Mouse (Mus musculus): ENCODE results near the gene Fkbp2.

Gene Fkbp2

GRCm38 (mm10) chr19:6940396-6941351 lies 39.6 kb downstream of the Fkbp2 start:
- no peak for DNase-seq (ENCODE audit: low spot score in 2 of 2)

- DNase-seq (ENCODE audit: low spot score in 2 of 2), result no peak
Measured at GRCm38 (mm10) chr19:6939106-6940002, 40.9 kb downstream of the Fkbp2 start.

- DNase-seq (ENCODE audit: low spot score in 2 of 2), result no peak
Measured at GRCm38 (mm10) chr19:6937541-6938465, 42.5 kb downstream of the Fkbp2 start.

GRCm38 (mm10) chr19:6936299-6936698 lies 44.0 kb downstream of the Fkbp2 start:
- DNase-seq (ENCODE audit: low spot score in 2 of 2), result peak in 1 of 2 experiments; percentile 42

GRCm38 (mm10) chr19:6934195-6934977 lies 45.9 kb downstream of the Fkbp2 start, which contains the start of gene Kcnk4:
Gene Kcnk4 (minus strand): TSS chr19:6934515.
- DNase-seq (ENCODE audit: low spot score in 2 of 2), result no peak

- DNase-seq (ENCODE audit: low spot score in 2 of 2), result no peak
Measured at GRCm38 (mm10) chr19:6933436-6934194, 46.7 kb downstream of the Fkbp2 start.

- no peak for DNase-seq (ENCODE audit: low spot score in 2 of 2)
Measured at GRCm38 (mm10) chr19:6933102-6933435, 47.2 kb downstream of the Fkbp2 start.

- no peak for DNase-seq (ENCODE audit: low spot score in 2 of 2)
Measured at GRCm38 (mm10) chr19:6932018-6932417, 48.3 kb downstream of the Fkbp2 start.

GRCm38 (mm10) chr19:6931002-6931401 lies 49.3 kb downstream of the Fkbp2 start:
- DNase-seq (ENCODE audit: low spot score in 2 of 2), result no peak

- no peak for DNase-seq (ENCODE audit: low spot score in 2 of 2)
Measured at GRCm38 (mm10) chr19:6928080-6928479, 52.2 kb downstream of the Fkbp2 start.

Data from spleen, postnatal 14 days (tissue).